Mouse (Mus musculus): ENCODE measurements at regions not wholly inside any gene's neighbourhood (a gene's known extent, or its start where the extent isn't known, plus 50 kb on each side); places are given as distances from the start of the nearest gene placed in this dataset.
"Not testable (repeated sequence)": the region's sequence is repeated elsewhere in the genome, so short reads cannot be mapped to it uniquely, and the experiment has no call there.

DNA sequence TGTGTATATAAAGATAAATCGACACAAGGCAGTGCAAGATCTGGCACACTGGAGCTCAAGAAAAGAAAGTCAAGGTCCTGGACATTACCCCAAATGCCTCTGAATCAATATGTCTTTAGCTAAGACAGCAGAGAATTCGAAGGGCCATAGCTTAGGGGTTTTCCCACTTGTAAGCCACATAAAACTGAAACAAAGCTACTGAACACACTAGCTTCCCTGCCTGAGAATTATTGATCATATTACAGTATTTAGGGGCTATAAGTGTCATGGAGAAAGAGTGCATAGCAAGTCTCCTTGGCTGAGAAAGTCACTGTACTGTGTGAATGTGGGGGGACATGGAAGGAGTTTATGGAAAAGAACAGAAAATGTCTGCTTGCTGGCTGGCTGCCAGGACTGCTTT, 207.3 kb upstream of the Htr1f start:
- no peak for DNase-seq (ENCODE audit: low spot score)

GRCm38 (mm10) chr16:65315052-65315451, 205.3 kb upstream of the Pou1f1 start:
- no peak for DNase-seq (ENCODE audit: low spot score)

GRCm38 (mm10) chr16:65332412-65332811, 187.9 kb upstream of the Pou1f1 start:
- DNase-seq (ENCODE audit: low spot score), result no peak

GRCm38 (mm10) chr16:65339225-65339624, 181.1 kb upstream of the Pou1f1 start:
- DNase-seq (ENCODE audit: low spot score), result no peak

DNA sequence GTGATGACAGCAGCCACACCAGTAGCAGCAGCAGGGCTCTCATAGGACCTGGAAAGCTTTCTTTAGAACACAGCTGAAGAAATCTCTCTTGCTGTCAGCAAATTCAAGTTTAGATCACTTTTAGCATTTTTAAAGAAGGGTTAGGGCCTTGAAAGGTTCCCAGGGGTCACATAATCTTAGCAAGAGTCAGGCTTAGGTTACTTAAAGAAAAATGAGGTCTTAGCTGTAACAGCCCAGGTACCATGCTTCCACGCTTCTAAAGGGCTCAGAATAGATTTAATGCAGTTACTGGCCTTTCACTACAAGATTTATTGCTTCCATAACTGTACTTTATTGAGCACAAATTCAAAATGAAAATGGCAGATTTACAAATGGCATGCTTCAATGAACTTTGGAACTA, 160.4 kb upstream of the Pou1f1 start:
- DNase-seq (ENCODE audit: low spot score), result no peak

DNA sequence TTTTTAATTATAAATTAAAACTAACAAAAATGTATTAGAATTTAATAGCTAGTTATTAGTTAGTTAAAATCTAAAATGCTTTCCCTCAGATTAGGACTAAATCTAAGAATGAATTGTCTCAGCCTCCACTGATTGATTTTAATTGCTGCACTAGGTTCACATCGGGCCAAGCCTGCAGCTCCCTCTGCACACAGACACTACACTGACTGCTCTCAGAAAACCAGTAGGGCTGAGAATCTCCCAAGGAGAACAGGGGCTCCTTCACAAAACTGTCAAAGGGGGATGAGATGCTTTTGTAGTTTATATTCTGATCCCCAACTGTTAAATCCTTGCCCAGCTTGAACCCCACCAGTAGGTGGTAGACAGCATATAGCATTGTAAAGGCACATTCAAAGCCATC, 151.0 kb upstream of the Pou1f1 start:
- DNase-seq (ENCODE audit: low spot score), result no peak

- DNase-seq (ENCODE audit: low spot score), result peak; percentile 55
These were observed 149.4 kb upstream of the Pou1f1 start for GRCm38 (mm10) chr16:65370939-65371338.

DNA sequence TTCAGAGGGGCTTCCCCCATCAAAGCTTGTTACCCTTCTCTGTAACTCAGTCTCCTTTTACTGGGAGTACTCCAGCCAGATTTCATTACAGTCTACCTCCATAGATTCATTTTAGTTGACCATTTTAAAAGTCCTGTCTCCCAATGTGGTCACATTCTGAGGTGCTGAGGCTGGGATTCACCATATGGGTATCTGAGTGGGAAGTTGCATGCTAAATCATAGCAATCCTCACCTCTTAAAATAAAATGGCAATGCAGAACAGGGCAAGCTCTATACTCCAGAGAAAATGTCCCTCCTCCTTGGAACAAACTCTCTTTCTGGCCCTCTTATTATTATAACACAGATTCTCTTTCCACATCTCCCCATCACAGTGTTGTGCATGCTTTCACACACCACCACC, 143.8 kb upstream of the Pou1f1 start:
- DNase-seq (ENCODE audit: low spot score), result no peak

GRCm38 (mm10) chr16:65378276-65378675, 142.0 kb upstream of the Pou1f1 start:
- DNase-seq (ENCODE audit: low spot score), result no peak

DNA sequence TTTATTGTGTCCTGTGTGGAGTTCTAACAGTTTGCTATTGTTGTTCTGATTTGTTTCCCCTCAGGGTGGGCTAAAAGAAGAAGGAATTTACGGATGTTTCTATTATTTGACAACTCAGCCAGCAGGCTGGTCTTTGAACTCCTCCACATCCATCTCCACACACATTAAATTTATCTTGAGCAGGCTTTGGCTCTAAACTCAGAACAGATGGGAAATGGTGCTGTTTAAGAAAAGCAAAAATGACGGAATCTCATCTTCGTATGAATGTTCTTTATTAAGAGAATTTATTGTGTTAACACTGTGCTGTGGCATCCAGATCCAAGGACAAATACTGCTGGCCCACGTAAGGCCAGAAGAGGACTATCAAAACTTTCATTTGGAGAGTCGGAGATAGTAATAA, 140.4 kb upstream of the Pou1f1 start:
- no peak for DNase-seq (ENCODE audit: low spot score)

- DNase-seq (ENCODE audit: low spot score), result no peak
These were observed 116.2 kb upstream of the Pou1f1 start for GRCm38 (mm10) chr16:65403926-65404648.

GRCm38 (mm10) chr16:65404816-65405215, 115.5 kb upstream of the Pou1f1 start:
- no peak for DNase-seq (ENCODE audit: low spot score)

DNA sequence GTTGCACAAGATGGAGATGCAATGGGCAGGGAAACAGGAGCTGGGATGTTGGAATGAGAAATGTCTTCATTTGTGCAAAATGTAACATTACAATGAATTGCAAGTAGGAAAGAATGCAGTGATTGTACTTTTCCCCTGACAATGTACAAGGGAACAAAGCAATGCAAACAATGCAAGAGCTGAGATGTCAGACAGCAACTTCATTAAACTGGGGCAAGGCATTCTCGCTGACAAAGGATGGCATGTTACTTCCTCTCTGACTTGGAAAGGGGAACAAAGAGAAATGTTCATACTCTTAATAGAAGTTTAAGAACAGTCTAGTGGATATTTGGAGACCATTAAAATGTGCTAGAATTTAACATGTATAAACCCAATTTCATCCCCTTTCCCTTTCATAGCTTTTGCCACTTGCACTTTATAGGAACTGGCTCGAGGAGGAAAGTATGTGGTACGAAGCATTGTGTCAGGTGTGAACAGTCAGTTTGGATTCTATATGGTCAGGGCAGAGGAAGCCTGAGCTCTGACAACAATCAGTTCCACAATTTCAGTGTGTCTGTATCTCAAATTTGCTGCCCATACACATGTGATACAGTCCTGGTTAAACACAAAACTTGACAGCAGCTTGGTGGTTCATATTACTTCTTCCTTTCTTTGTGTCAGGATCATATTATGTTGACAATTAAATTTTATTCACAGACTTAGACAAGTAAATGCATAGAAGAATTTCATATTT, 114.3 kb upstream of the Pou1f1 start:
- DNase-seq (ENCODE audit: low spot score), result no peak

- DNase-seq (ENCODE audit: low spot score), result not testable (repeated sequence)
These were observed 88.3 kb upstream of the Pou1f1 start for GRCm38 (mm10) chr16:65432046-65432445.

GRCm38 (mm10) chr16:65436076-65436475, 84.2 kb upstream of the Pou1f1 start:
- DNase-seq (ENCODE audit: low spot score), result no peak

DNA sequence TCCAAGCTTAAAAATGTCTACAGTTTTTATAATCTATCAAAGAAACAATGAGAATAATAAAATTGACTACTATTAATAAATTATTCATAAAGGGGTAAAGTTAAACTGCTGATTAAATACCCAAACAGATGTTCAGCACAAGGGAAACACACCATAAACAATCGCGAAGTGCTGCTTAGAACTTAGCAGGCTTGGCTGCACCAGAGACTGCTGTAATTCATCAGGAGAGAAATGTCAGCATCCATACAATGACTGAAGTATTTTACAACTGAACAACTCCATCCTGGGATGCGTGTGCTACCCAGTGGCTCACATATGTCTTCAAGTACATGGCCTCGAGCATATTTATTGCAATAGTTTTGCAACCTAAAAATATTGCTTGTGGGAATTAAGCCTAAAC, 78.4 kb upstream of the Pou1f1 start:
- no peak for DNase-seq (ENCODE audit: low spot score)

GRCm38 (mm10) chr16:65448810-65449209, 71.5 kb upstream of the Pou1f1 start:
- DNase-seq (ENCODE audit: low spot score), result no peak

DNA sequence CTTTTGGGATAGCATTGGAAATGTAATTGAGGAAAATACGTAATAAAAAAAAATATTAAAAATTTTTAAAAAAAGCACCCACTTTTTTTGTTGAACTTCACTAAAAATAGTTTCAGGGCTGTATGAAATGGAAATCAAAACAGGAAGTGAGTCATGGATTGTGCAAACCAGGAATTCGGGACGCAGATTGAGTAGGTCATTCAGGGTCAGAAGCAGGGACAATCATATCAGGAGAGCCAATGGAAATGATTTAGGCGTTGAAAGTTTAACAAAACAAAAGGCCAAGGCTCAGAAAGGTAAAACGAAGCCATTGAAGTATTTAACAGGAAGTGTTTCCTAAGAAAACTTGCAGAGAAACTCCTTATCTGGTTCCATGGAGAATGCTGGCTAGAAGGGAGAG, 69.6 kb upstream of the Pou1f1 start:
- DNase-seq (ENCODE audit: low spot score), result peak; percentile 79

GRCm38 (mm10) chr16:65451885-65452284, 68.4 kb upstream of the Pou1f1 start:
- no peak for DNase-seq (ENCODE audit: low spot score)

DNA sequence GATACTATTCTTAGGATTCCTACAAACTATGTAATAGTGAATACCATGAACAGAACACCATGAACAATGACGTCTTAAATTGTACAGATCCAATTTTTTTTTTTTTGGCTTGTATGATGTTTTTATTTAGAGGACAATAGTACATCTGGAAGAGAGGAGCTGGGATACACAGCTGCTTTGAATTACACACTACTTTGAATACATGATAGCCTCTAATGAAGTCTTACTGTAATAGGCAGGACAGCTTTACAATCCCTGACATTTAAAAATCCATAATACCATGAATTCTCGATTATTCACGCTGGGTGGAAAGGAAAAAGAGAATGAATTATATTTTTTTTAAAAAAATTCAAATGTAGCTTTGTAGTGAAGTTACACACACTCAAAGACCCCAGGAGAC, 63.4 kb upstream of the Pou1f1 start:
- DNase-seq (ENCODE audit: low spot score), result not testable (repeated sequence)

GRCm38 (mm10) chr16:65458234-65458633, 62.1 kb upstream of the Pou1f1 start:
- DNase-seq (ENCODE audit: low spot score), result no peak

DNA sequence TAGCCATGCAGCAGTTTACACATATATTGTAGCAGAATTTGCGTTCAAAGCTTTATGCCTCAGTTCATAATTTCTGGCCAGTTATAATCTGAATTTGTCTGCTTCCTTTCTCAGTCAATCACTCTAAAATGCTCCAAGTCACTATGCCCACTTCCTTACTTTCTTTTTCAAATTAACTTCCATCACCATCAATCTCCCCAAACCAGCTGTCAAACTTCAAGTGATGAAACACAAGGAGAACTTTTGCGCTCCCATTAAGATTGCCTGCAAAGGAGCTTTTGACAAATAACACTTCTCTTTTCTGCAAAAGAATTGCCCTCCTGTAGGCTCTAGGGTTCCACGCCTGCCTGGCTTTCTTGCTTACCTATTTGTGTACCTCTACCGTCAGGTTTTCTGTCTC, 50.6 kb upstream of the Pou1f1 start:
- DNase-seq (ENCODE audit: low spot score), result peak; percentile 19

Data from adipocyte (in vitro differentiated cells).